Mouse (Mus musculus) T-helper 1 cell (primary cell): ENCODE data around the gene Olfr1262.

ENCODE experiments used
- in situ Hi-C: fragments of 300-600 bp; cut with MboI, MseI; formaldehyde crosslinking; loops from one replicate; pipeline ENCODE4 v1.15.1; 2025; ENCODE audit warnings: high pct_unique_total_duplicates

The Olfr1262 gene

DNA sequence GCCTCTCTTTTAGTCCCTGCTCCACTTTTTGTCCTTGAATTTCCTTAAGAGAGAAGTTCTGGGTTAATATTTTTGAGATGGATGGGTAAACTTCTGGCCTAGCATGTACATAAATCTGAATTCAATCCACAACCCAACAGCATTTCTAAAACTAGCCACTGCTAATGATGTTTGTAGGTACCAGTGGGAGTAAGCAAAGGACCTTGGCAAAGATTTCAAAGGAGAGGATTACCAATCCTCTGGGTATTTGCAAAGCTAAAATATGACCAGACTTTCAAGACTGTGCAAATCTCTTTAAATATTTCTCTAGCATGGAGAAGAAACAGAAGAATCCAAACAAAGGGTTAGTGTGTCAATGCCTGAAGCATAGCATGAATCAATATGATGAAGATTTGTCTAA is at the start of gene Olfr1262:
Gene Olfr1262 (plus strand): TSS at position 301 of the 400 bp plus-strand sequence.
- in situ Hi-C loops: no loop called here

DNA sequence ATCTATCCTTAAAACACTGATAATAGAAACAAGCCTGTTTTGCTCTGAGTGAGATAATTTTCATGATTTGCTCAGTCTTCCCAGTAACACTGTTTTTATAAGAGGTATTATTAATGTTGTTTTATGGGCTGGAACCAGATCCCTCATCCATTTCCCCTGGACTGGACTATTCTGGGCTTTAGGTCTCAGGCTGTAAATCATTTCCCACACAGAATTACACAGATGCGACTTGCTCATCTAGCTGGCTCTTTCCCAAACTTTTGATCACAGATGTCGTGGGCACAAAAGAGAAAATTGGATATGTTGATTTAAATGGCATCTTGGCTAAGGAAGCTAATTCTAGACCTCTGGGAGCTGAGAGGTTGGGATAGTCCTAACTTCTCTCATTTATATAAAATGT is 25.8 kb upstream of the Olfr1262 start, which contains the start of gene Olfr1260:
Gene Olfr1260 (plus strand): TSS at position 157 of the 400 bp plus-strand sequence.
- in situ Hi-C loops: no loop called here

DNA sequence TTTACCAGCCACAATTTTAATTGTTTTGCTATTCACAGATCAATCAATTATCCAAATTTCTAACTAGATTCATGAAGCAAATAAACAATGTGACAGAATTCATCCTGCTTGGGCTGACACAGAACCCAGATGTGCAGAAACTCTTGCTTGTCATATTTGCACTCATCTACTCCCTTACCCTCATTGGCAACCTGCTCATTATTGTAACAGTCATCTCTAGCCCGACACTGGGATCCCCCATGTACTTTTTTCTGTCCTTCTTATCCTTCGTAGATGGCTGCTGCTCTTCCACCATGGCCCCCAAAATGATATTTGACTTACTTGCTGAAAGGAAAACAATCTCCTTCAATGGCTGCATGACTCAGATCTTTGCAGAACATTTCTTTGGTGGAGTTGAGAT is 22.2 kb upstream of the Olfr1262 start:
- in situ Hi-C loops: no loop called here

DNA sequence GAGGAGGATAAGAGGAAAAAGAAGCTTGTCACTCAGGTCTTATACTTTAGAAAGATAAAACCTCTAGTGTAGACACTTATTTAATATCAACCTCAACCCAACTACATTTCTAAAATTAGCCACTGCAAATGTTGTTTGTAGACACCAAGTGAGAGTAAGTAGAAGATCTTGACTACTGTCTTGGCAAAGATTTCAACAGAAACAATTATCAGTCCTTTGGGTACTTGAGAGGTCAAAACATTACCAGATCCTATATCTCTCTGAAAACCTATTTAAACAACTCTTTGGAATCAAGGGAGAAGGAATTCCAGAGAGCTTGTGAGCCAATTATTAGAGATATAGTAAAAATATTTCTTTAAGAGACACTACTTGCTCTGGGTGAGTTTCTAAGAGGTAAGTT is 9.0 kb upstream of the Olfr1262 start, which contains the start of gene Olfr1261:
Gene Olfr1261 (plus strand): TSS at position 301 of the 400 bp plus-strand sequence.
- in situ Hi-C loops: no loop called here

DNA sequence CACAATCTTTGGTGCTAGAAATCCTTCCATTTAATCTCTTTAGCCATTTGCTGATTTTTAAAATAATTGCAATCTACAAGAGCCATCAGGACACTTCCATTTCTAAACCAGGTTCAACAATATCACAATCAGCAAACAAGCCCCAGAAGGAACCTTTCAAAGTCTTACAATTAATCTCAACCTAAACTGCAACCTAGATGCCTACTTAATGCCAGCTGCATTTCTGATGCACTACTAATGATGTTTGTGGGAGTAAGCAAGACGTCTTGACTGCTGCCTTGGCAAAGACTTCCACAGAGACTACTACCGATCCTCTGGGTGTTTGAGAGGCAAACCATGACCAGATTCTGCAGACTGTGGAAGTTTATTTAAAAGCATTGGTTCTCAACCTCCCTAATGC is 11.9 kb downstream of the Olfr1262 start, which contains the start of gene Olfr1263:
Gene Olfr1263 (plus strand): TSS at position 301 of the 400 bp plus-strand sequence.
- in situ Hi-C loops: no loop called here

DNA sequence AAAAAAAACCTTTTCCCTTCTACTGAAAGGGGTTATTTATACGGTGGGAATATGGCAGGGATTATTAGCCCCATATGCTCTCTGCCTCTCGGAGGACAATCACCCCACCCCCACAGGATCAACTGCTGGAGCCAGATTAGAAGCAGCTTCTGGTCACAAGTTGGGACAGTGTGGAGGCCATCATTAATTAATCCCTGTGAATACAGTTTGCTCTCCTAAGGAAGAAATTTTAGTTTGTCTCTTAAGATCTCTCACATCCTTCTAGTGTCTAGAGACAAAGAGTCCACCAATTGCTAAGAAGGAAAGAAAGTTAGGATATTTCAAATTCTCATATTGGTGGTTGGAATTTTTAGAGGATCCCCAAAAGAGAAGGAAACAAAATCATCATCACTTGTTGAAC is 25.5 kb downstream of the Olfr1262 start, which contains the start of gene Olfr1264:
Gene Olfr1264 (minus strand): TSS at position 101 of the 400 bp plus-strand sequence.
- in situ Hi-C loops: no loop called here

DNA sequence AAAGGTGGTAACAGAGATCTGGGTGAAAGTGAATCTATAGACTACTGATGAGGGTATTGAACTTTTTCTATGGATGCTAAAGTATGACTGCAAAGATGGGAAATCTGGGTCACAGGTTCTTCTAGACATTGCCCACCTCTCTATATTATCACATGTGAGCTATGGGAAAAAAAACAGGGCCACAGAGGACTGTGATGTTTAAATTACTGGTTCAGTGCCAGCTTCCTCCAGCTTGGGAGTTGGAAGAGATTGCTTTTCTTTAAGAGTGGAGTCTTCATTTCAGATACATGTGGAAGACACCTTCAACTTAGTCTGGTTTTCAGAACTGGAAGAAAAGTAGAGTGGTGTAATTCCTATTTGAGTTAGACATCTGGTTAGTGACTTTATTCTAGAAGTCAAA is 35.1 kb downstream of the Olfr1262 start, which contains the start of gene Olfr1265:
Gene Olfr1265 (plus strand): TSS at position 301 of the 400 bp plus-strand sequence.
- in situ Hi-C loops: no loop called here
